Mouse (Mus musculus): ENCODE results near the gene Glt1d1. TPM values are rescaled to one million over a fixed set of nuclear protein-coding genes. Genes with fewer than 3 reads are reported as not detected.
A peak's percentile ranks its signal among the peaks of the same experiment; 100 is the strongest.

Glt1d1 gene
- polyA plus RNA-seq, 1 experiment from 2014 or later, result 1.2 TPM

- Histone ChIP-seq H3K27me3 (ENCODE audit: control insufficient read depth, insufficient read depth, low read length) (no peaks in the 10 kb centered on the region), H3K9me3 (ENCODE audit: control insufficient read depth, low read length) (no peaks in the 10 kb centered on the region), H3K4me1 (ENCODE audit: control insufficient read depth, insufficient read depth, low read length) (no peaks in the 10 kb centered on the region; the same call in 1 of the 2 replicates), H3K4me3 (ENCODE audit: low read depth, low read length) (no peak overlapping the region), H3K4me2 (ENCODE audit: low read depth, severe bottlenecking) (no peak overlapping the region), H3K9ac (ENCODE audit: low read length) (no peak overlapping the region), H3K27ac (replicated peaks; ENCODE audit: low read depth, low read length) (no peak overlapping the region), H3K36me3 (ENCODE audit: control insufficient read depth, insufficient read depth, low read length) (no peaks in the 10 kb centered on the region)
- ATAC-seq (ENCODE audit: insufficient number of reproducible peaks, low FRiP score, low TSS enrichment, low read depth) (no peak), DNase-seq (ENCODE audit: low spot score) (peak; percentile 69)
- WGBS, result 57% methylated on average over 4 of the region's 4 CpGs
Measured at GRCm38 (mm10) chr5:127695898-127696297, 63.8 kb downstream of the Glt1d1 start.

- no peak for DNase-seq (ENCODE audit: low spot score)
- H3K36me3 ChIP-seq (ENCODE audit: control insufficient read depth, insufficient read depth, low read length), result no peaks in the 10 kb centered on the region
- H3K27me3 ChIP-seq (ENCODE audit: control insufficient read depth, insufficient read depth, low read length), result no peaks in the 10 kb centered on the region
- H3K4me2 ChIP-seq (ENCODE audit: low read depth, severe bottlenecking), result no peak overlapping the region
- no peak overlapping the region for H3K9ac ChIP-seq (ENCODE audit: low read length)
- H3K4me1 ChIP-seq (ENCODE audit: control insufficient read depth, insufficient read depth, low read length), result no peaks in the 10 kb centered on the region; the same call in 1 of the 2 replicates
- H3K9me3 ChIP-seq (ENCODE audit: control insufficient read depth, low read length), result no peaks in the 10 kb centered on the region
- H3K27ac ChIP-seq (replicated peaks; ENCODE audit: low read depth, low read length), result no peak overlapping the region
- no peak overlapping the region for H3K4me3 ChIP-seq (ENCODE audit: low read depth, low read length)
- no peak for ATAC-seq (ENCODE audit: insufficient number of reproducible peaks, low FRiP score, low TSS enrichment, low read depth)
- 90% methylated on average over 4 of the region's 4 CpGs for WGBS
Measured at GRCm38 (mm10) chr5:127696602-127697001, 64.5 kb downstream of the Glt1d1 start.

- Histone ChIP-seq H3K36me3 (ENCODE audit: control insufficient read depth, insufficient read depth, low read length) (no peaks in the 10 kb centered on the region), H3K27me3 (ENCODE audit: control insufficient read depth, insufficient read depth, low read length) (no peaks in the 10 kb centered on the region), H3K9me3 (ENCODE audit: control insufficient read depth, low read length) (no peaks in the 10 kb centered on the region), H3K27ac (replicated peaks; ENCODE audit: low read depth, low read length) (no peak overlapping the region), H3K9ac (ENCODE audit: low read length) (no peak overlapping the region), H3K4me2 (ENCODE audit: low read depth, severe bottlenecking) (no peak overlapping the region), H3K4me1 (ENCODE audit: control insufficient read depth, insufficient read depth, low read length) (no peaks in the 10 kb centered on the region), H3K4me3 (ENCODE audit: low read depth, low read length) (no peak overlapping the region)
- no peak for DNase-seq (ENCODE audit: low spot score)
- 53% methylated on average over 2 of the region's 2 CpGs for WGBS
- no peak for ATAC-seq (ENCODE audit: insufficient number of reproducible peaks, low FRiP score, low TSS enrichment, low read depth)
Measured at GRCm38 (mm10) chr5:127698525-127698924, 66.5 kb downstream of the Glt1d1 start.

GRCm38 (mm10) chr5:127699679-127700078 is 67.6 kb downstream of the Glt1d1 start:
- Histone ChIP-seq H3K4me1 (ENCODE audit: control insufficient read depth, insufficient read depth, low read length) (no peaks in the 10 kb centered on the region), H3K36me3 (ENCODE audit: control insufficient read depth, insufficient read depth, low read length) (no peaks in the 10 kb centered on the region), H3K9ac (ENCODE audit: low read length) (no peak overlapping the region), H3K4me2 (ENCODE audit: low read depth, severe bottlenecking) (no peak overlapping the region), H3K27me3 (ENCODE audit: control insufficient read depth, insufficient read depth, low read length) (no peaks in the 10 kb centered on the region), H3K9me3 (ENCODE audit: control insufficient read depth, low read length) (no peaks in the 10 kb centered on the region), H3K27ac (replicated peaks; ENCODE audit: low read depth, low read length) (no peak overlapping the region), H3K4me3 (ENCODE audit: low read depth, low read length) (no peak overlapping the region)
- ATAC-seq (ENCODE audit: insufficient number of reproducible peaks, low FRiP score, low TSS enrichment, low read depth) (no peak), DNase-seq (ENCODE audit: low spot score) (no peak)
- WGBS, result 79% methylated on average over 5 of the region's 5 CpGs

GRCm38 (mm10) chr5:127700156-127700555 is 68.1 kb downstream of the Glt1d1 start:
- H3K4me1 ChIP-seq (ENCODE audit: control insufficient read depth, insufficient read depth, low read length), result no peaks in the 10 kb centered on the region
- whole genome bisulfite sequencing, result 73% methylated on average over 6 of the region's 6 CpGs
- no peaks in the 10 kb centered on the region for H3K36me3 ChIP-seq (ENCODE audit: control insufficient read depth, insufficient read depth, low read length)
- no peak overlapping the region for H3K4me2 ChIP-seq (ENCODE audit: low read depth, severe bottlenecking)
- no peak overlapping the region for H3K9ac ChIP-seq (ENCODE audit: low read length)
- no peaks in the 10 kb centered on the region for H3K27me3 ChIP-seq (ENCODE audit: control insufficient read depth, insufficient read depth, low read length)
- no peaks in the 10 kb centered on the region for H3K9me3 ChIP-seq (ENCODE audit: control insufficient read depth, low read length)
- no peak for DNase-seq (ENCODE audit: low spot score)
- no peak overlapping the region for H3K27ac ChIP-seq (replicated peaks; ENCODE audit: low read depth, low read length)
- H3K4me3 ChIP-seq (ENCODE audit: low read depth, low read length), result no peak overlapping the region
- ATAC-seq (ENCODE audit: insufficient number of reproducible peaks, low FRiP score, low TSS enrichment, low read depth), result no peak

- WGBS, result 61% methylated on average over 9 of the region's 9 CpGs
- Histone ChIP-seq H3K27me3 (ENCODE audit: control insufficient read depth, insufficient read depth, low read length) (no peaks in the 10 kb centered on the region), H3K4me3 (ENCODE audit: low read depth, low read length) (no peak overlapping the region), H3K4me2 (ENCODE audit: low read depth, severe bottlenecking) (no peak overlapping the region), H3K36me3 (ENCODE audit: control insufficient read depth, insufficient read depth, low read length) (no peaks in the 10 kb centered on the region), H3K27ac (replicated peaks; ENCODE audit: low read depth, low read length) (no peak overlapping the region), H3K4me1 (ENCODE audit: control insufficient read depth, insufficient read depth, low read length) (no peaks in the 10 kb centered on the region), H3K9ac (ENCODE audit: low read length) (no peak overlapping the region), H3K9me3 (ENCODE audit: control insufficient read depth, low read length) (no peaks in the 10 kb centered on the region)
- ATAC-seq (ENCODE audit: insufficient number of reproducible peaks, low FRiP score, low TSS enrichment, low read depth) (no peak), DNase-seq (ENCODE audit: low spot score) (no peak)
Measured at GRCm38 (mm10) chr5:127703609-127704180, 71.6 kb downstream of the Glt1d1 start.

- H3K27ac ChIP-seq (replicated peaks; ENCODE audit: low read depth, low read length), result no peak overlapping the region
- no peaks in the 10 kb centered on the region for H3K9me3 ChIP-seq (ENCODE audit: control insufficient read depth, low read length)
- ATAC-seq (ENCODE audit: insufficient number of reproducible peaks, low FRiP score, low TSS enrichment, low read depth) (no peak), DNase-seq (ENCODE audit: low spot score) (no peak)
- no peaks in the 10 kb centered on the region for H3K4me1 ChIP-seq (ENCODE audit: control insufficient read depth, insufficient read depth, low read length)
- no peak overlapping the region for H3K9ac ChIP-seq (ENCODE audit: low read length)
- no peak overlapping the region for H3K4me2 ChIP-seq (ENCODE audit: low read depth, severe bottlenecking)
- H3K36me3 ChIP-seq (ENCODE audit: control insufficient read depth, insufficient read depth, low read length), result no peaks in the 10 kb centered on the region
- WGBS, result 91% methylated on average over 9 of the region's 9 CpGs
- H3K27me3 ChIP-seq (ENCODE audit: control insufficient read depth, insufficient read depth, low read length), result no peaks in the 10 kb centered on the region
- no peak overlapping the region for H3K4me3 ChIP-seq (ENCODE audit: low read depth, low read length)
Measured at GRCm38 (mm10) chr5:127705225-127705624, 73.2 kb downstream of the Glt1d1 start.

GRCm38 (mm10) chr5:127705976-127706375 is 73.9 kb downstream of the Glt1d1 start:
- H3K4me1 ChIP-seq (ENCODE audit: control insufficient read depth, insufficient read depth, low read length), result no peaks in the 10 kb centered on the region

GRCm38 (mm10) chr5:127708143-127708542 is 76.1 kb downstream of the Glt1d1 start:
- WGBS, result 74% methylated on average over 9 of the region's 9 CpGs
- H3K4me3 ChIP-seq (ENCODE audit: low read depth, low read length), result no peak overlapping the region
- no peak overlapping the region for H3K27ac ChIP-seq (replicated peaks; ENCODE audit: low read depth, low read length)
- H3K4me1 ChIP-seq (ENCODE audit: control insufficient read depth, insufficient read depth, low read length), result no peaks in the 10 kb centered on the region
- H3K36me3 ChIP-seq (ENCODE audit: control insufficient read depth, insufficient read depth, low read length), result no peaks in the 10 kb centered on the region
- DNase-seq (ENCODE audit: low spot score) (no peak), ATAC-seq (ENCODE audit: insufficient number of reproducible peaks, low FRiP score, low TSS enrichment, low read depth) (no peak)
- H3K4me2 ChIP-seq (ENCODE audit: low read depth, severe bottlenecking), result no peak overlapping the region
- H3K9me3 ChIP-seq (ENCODE audit: control insufficient read depth, low read length), result no peaks in the 10 kb centered on the region
- no peaks in the 10 kb centered on the region for H3K27me3 ChIP-seq (ENCODE audit: control insufficient read depth, insufficient read depth, low read length)
- no peak overlapping the region for H3K9ac ChIP-seq (ENCODE audit: low read length)

More at GRCm38 (mm10) chr5:127705976-127706375, 73.9 kb downstream of the Glt1d1 start:
- no peak overlapping the region for H3K27ac ChIP-seq (replicated peaks; ENCODE audit: low read depth, low read length)
- H3K4me2 ChIP-seq (ENCODE audit: low read depth, severe bottlenecking), result no peak overlapping the region
- no peaks in the 10 kb centered on the region for H3K9me3 ChIP-seq (ENCODE audit: control insufficient read depth, low read length)
- ATAC-seq (ENCODE audit: insufficient number of reproducible peaks, low FRiP score, low TSS enrichment, low read depth), result no peak
- no peak overlapping the region for H3K9ac ChIP-seq (ENCODE audit: low read length)
- 93% methylated on average over 8 of the region's 8 CpGs for WGBS
- no peaks in the 10 kb centered on the region for H3K36me3 ChIP-seq (ENCODE audit: control insufficient read depth, insufficient read depth, low read length)
- H3K27me3 ChIP-seq (ENCODE audit: control insufficient read depth, insufficient read depth, low read length), result no peaks in the 10 kb centered on the region
- H3K4me3 ChIP-seq (ENCODE audit: low read depth, low read length), result no peak overlapping the region
- no peak for DNase-seq (ENCODE audit: low spot score)
